Mouse (Mus musculus) heart, embryonic 14.5 days (tissue): ENCODE measurements at regions not wholly inside any gene's neighbourhood (a gene's known extent, or its start where the extent isn't known, plus 50 kb on each side); places are given as distances from the start of the nearest gene placed in this dataset.

Source experiments
- ATAC-seq: fragments of 200-750 bp; cut with Nextera tagmentation; 2 replicates; pipeline ENCODE4 v1.8.0; 2017; ENCODE audit warnings: low read depth, moderate TSS enrichment; ENCODE audit not compliant: insufficient number of reproducible peaks, insufficient read depth, low FRiP score
- H3K27ac ChIP-seq, 2 experiments: fragments of 200-500 bp in 1 of 2; fragments of 300-500 bp in 1 of 2; sonication (generic) in 1 of 2; replicated peaks in 1 of 2; 2 replicates each; pipeline ENCODE4 v1.5.1; 2012 to 2014; ENCODE audit warnings: low read depth in 2 of 2, low read length in 2 of 2, control low read depth in 1 of 2, mild to moderate bottlenecking in 1 of 2, mixed read lengths in 1 of 2; ENCODE audit not compliant: control insufficient read depth in 1 of 2, insufficient read depth in 1 of 2
- H3K27me3 ChIP-seq: fragments of 300-500 bp; sonication (generic); 2 replicates; pipeline ENCODE4 v1.6.1; 2014; ENCODE audit warnings: mild to moderate bottlenecking, low read length, control low read depth; ENCODE audit not compliant: control insufficient read depth, insufficient read depth
- H3K36me3 ChIP-seq: fragments of 300-500 bp; sonication (generic); 2 replicates; pipeline ENCODE4 v1.6.1; 2014; ENCODE audit warnings: mild to moderate bottlenecking, control low read depth, low read length, mixed read lengths; ENCODE audit not compliant: control insufficient read depth, insufficient read depth
- H3K4me1 ChIP-seq, 2 experiments: fragments of 200-500 bp in 1 of 2; fragments of 300-500 bp in 1 of 2; sonication (generic) in 1 of 2; 2 replicates each; pipeline ENCODE4 v1.6.1; 2012 to 2014; ENCODE audit warnings: low read length in 2 of 2, control low read depth in 1 of 2, mixed read lengths in 1 of 2; ENCODE audit not compliant: control insufficient read depth in 2 of 2, insufficient read depth in 2 of 2
- H3K4me2 ChIP-seq: fragments of 300-500 bp; sonication (generic); 2 replicates; pipeline ENCODE4 v1.6.1; 2014; ENCODE audit warnings: mild to moderate bottlenecking, low read length
- H3K4me3 ChIP-seq, 2 experiments: fragments of 200-500 bp in 1 of 2; fragments of 300-500 bp in 1 of 2; sonication (generic) in 1 of 2; 2 replicates each; pipeline ENCODE4 v1.5.1; 2012 to 2014; ENCODE audit warnings: low read length in 2 of 2, mild to moderate bottlenecking in 2 of 2, control low read depth in 1 of 2, low read depth in 1 of 2, moderate library complexity in 1 of 2; ENCODE audit not compliant: control insufficient read depth in 1 of 2, insufficient read depth in 1 of 2
- H3K9ac ChIP-seq: fragments of 300-500 bp; sonication (generic); 2 replicates; pipeline ENCODE4 v1.6.1; 2014; ENCODE audit warnings: mild to moderate bottlenecking, low read length
- H3K9me3 ChIP-seq: fragments of 300-500 bp; sonication (generic); 2 replicates; pipeline ENCODE4 v1.6.1; 2016; ENCODE audit warnings: low read length, control low read depth; ENCODE audit not compliant: control insufficient read depth
- WGBS: fragments of 180-500 bp; shearing (Covaris S2); extraction: QIAGEN DNeasy Blood & Tissue Kit; methylation state at CpG from one replicate; pipeline ENCODE4 v1.1.7; 2014; 5-methylcytosine and 5-hydroxymethylcytosine counted together

DNA sequence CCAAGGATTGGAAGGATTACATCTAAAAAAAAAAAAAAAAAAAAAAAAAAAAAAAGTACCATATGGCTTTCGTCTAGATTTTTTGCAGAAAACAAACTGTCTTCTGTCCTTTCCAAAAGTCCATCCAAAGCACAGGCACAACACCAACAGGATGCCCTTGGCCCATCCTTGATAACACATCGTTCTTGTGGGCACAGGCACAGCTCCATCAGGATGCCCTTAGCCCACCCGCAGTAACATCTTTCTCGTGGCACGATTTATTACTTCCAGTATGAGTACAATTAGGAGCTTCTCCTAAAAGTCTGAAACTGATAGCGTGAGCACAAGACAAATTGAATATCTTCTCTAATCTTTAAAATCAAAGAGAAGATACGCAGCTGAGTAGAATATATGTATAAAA lies 124.4 kb upstream of the Krtap11-1 start:
- Histone ChIP-seq H3K4me3 (no peak overlapping the region), H3K4me2 (no peak overlapping the region), H3K27ac (no peak overlapping the region), H3K36me3 (no peaks in the 10 kb centered on the region), H3K4me1 (peaks cover 7 to 13% of the 10 kb centered on the region in 2 experiments), H3K27me3 (no peaks in the 10 kb centered on the region), H3K9me3 (no peaks in the 10 kb centered on the region), H3K9ac (no peak overlapping the region)
- WGBS: 70% methylated on average over 7 of the region's 7 CpGs
- ATAC-seq: no peak

DNA sequence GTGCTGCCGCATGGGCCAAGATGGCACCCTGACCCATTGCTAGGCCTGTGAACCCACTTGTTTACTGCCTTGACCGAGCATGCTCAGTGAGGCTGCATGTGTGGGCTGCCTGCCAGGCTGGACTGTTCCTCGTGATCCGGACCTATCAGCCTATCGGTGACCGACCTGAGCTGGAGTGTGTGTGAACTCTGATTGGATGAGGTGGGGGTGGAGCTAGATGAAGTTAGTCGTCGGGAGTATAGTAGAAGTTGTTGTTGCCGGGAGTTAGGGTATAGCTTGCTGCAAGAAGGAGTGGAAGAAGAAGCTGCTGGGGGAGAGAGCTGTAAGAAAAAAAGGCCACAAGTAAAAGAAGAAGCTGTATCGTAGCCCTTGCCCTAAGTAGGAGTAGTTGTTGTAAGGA lies 122.3 kb upstream of the Krtap11-1 start:
- no peak overlapping the region for H3K27ac ChIP-seq
- H3K9me3 ChIP-seq: no peaks in the 10 kb centered on the region
- no peak for ATAC-seq
- no peaks in the 10 kb centered on the region for H3K27me3 ChIP-seq
- H3K4me2 ChIP-seq: no peak overlapping the region
- no peaks in the 10 kb centered on the region for H3K36me3 ChIP-seq
- no peak overlapping the region for H3K4me3 ChIP-seq
- no peak overlapping the region for H3K9ac ChIP-seq
- peaks cover 0 to 8% of the 10 kb centered on the region in 2 experiments; a peak in 2 of 4 replicates for H3K4me1 ChIP-seq
- 84% methylated on average over 10 of the region's 10 CpGs for WGBS

DNA sequence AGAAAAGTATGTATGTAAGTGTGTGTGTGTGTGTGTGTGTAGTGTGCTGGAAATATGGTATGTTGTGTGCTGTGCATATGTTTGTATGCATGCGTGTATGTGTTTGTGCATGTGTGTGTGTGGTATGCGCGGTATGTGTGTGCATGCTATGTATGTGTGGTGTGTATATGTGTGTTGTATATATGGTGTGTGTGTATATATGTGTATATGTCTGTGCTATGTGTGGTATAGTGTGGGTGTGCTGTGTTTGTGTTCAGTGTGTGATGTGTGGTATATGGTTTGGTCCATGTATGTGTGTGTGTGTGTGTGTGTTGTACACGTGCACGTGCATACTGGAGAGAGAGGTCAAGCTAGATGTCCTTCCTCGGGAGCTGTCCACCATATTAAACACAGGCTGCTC lies 108.5 kb upstream of the Krtap11-1 start:
- no peak overlapping the region for H3K27ac ChIP-seq
- H3K36me3 ChIP-seq: no peaks in the 10 kb centered on the region
- 85% methylated on average over 6 of the region's 6 CpGs for WGBS
- peaks cover 2 to 3% of the 10 kb centered on the region in 2 experiments; a peak in 2 of 4 replicates for H3K4me1 ChIP-seq
- no peak overlapping the region for H3K4me2 ChIP-seq
- no peak for ATAC-seq
- H3K27me3 ChIP-seq: no peaks in the 10 kb centered on the region
- H3K9me3 ChIP-seq: no peaks in the 10 kb centered on the region
- H3K4me3 ChIP-seq: no peak overlapping the region
- H3K9ac ChIP-seq: no peak overlapping the region

DNA sequence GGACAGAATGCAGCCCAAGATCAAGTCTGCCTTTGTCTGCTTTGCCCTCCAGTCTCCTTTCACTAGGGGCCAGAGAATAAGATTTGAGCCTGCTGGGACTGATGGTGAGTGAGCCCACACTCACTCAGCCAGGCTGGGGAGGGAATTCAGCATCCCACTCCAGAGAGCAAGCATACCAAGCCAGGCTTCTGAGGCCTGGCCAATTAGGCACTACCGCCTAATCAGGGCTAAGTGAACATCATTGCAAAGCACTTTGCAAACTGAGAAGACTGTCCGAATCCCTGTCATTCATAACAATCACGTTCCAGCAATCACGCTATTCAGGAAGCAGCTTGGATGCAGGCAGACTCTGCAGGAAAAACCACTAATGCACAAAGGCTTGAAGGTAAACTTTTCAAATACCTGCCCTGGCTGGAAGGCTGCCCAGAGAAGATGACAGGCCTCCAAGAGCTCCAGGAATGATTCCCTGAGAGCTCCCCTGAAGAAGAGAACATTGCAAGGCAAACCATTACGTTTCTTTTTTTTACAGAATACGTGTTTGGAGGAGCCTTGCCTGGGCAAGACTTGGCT lies 107.5 kb upstream of the Krtap11-1 start:
- Histone ChIP-seq H3K27me3 (no peaks in the 10 kb centered on the region), H3K4me3 (no peak overlapping the region), H3K9ac (no peak overlapping the region), H3K4me2 (no peak overlapping the region), H3K4me1 (peaks cover 2 to 3% of the 10 kb centered on the region in 2 experiments; a peak in 2 of 4 replicates), H3K36me3 (no peaks in the 10 kb centered on the region), H3K9me3 (no peaks in the 10 kb centered on the region), H3K27ac (no peak overlapping the region)
- ATAC-seq: no peak
- 62% methylated on average over 6 of the region's 6 CpGs for WGBS

DNA sequence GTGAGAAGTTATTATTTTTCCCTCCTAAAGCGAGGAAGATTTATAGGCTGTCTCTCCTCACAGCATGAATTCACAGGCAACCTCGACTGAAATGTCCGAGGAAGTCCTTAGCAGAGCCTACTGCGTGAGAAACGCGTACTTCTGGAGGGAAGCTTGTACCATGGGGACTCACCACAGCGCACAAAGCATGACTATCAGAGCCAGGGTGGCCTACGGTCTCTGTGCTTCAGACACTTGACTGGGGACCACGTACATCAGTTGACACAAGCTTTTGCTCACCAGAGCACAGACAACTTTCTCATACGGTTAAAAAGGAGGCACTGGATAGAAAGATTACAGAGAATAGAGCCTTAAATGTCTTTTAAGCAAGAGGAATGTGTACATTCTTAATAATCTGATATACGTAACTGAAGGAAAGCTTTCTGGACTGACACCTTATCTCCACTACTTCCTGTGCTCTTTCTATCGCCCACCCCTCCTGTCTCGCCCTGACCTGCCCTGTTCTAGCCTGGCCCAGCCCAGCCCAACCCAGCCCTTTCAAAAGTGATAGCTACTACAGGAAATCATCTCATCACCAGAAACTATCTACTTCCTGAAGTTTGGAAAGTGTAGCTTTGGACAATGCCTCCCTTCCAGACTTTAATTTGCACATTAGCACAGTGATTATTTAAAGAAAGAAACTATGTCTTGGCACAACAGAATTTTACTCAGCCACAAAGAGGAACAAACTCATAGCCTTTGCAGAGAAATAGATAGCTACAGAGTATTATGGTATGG lies 104.2 kb upstream of the Krtap11-1 start:
- WGBS: 47% methylated on average over 13 of the region's 13 CpGs
- Histone ChIP-seq H3K4me1 (peaks cover 2 to 3% of the 10 kb centered on the region in 2 experiments; a peak in 2 of 4 replicates), H3K4me2 (peak overlapping the region; percentile 25; the same call in 1 of the 2 replicates), H3K36me3 (no peaks in the 10 kb centered on the region), H3K27me3 (no peaks in the 10 kb centered on the region), H3K27ac (peak overlapping the region; percentile 32 to 44; a peak in 2 of 4 replicates), H3K9ac (no peak overlapping the region), H3K9me3 (no peaks in the 10 kb centered on the region), H3K4me3 (no peak overlapping the region)
- no peak for ATAC-seq

DNA sequence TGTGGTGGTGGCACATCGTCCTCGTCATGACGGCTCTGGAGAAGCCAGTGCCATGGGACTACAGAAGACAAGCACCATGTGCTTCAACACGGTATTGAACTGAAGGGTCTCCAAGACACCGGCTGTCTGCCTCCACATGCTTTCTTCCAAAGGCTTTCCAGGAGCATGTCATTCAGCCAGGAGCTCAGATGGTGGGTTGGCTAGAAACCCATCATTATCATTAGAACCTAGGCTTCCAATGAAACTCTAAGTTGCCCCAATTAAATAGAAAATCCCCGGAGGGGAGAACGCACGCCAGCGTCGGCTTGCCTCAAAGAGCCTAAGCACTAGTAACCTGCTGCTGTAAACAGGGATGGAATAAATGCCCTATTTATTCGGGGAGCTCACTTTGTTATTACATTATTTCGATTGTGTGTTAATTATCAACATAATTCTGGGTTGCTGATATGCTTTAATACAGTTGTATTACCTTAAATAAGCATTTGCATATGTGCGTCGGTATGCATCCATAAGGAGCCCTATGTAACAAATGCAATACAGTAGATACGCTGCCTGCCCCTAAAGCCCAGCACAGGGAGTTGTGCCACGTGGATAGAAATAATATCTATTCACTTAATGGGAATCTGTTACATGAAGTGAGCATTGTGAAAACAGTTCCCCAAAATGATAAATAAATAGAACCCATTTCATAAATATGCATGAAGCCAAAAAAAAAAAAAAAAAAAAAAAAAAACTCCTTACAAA lies 103.3 kb upstream of the Krtap11-1 start:
- no peak for ATAC-seq
- Histone ChIP-seq H3K27ac (no peak overlapping the region), H3K9me3 (no peaks in the 10 kb centered on the region), H3K27me3 (no peaks in the 10 kb centered on the region), H3K4me2 (no peak overlapping the region), H3K9ac (no peak overlapping the region), H3K4me1 (peaks cover 2 to 3% of the 10 kb centered on the region in 2 experiments; a peak in 2 of 4 replicates), H3K36me3 (no peaks in the 10 kb centered on the region), H3K4me3 (no peak overlapping the region)
- WGBS: 89% methylated on average over 16 of the region's 16 CpGs

DNA sequence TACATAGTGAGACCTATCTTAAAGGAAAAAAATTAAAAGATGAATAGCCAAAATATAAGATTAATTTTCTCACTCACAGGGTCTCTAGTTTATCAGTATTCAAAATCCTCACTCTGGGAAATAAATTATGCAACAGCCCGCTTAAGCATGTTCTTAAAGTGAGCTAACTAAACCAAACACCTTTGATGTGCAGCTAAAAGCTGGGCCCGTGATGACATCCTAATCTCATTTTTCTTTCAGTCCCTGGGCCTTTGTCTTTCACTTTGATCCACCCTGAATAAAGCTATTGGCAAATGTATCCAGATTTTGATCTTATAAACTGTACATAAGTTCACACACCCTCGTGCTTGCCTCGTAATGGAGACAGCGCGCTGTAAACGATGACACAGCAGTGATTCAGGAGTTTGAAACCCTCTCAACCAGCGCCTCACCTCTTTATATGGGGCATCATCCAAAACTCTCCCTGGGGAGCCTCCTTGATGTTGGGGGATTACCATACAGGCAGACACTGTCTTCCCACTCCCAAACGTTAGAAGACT lies 100.3 kb upstream of the Krtap11-1 start:
- H3K4me3 ChIP-seq: no peak overlapping the region
- no peak overlapping the region for H3K4me2 ChIP-seq
- no peak for ATAC-seq
- no peaks in the 10 kb centered on the region for H3K27me3 ChIP-seq
- WGBS: 82% methylated on average over 9 of the region's 9 CpGs
- peaks cover 2 to 3% of the 10 kb centered on the region in 2 experiments; a peak in 2 of 4 replicates for H3K4me1 ChIP-seq
- H3K9ac ChIP-seq: no peak overlapping the region
- H3K27ac ChIP-seq: no peak overlapping the region
- no peaks in the 10 kb centered on the region for H3K9me3 ChIP-seq
- no peaks in the 10 kb centered on the region for H3K36me3 ChIP-seq
